Mouse (Mus musculus): ENCODE results near the gene Fkbp10. TPM values are rescaled to one million over a fixed set of nuclear protein-coding genes. Genes with fewer than 3 reads are reported as not detected.

Gene Fkbp10
- 22.7 and 24.7 TPM in 2 replicates for polyA plus RNA-seq (2014; fragmentation: Nextera tagmentation; extraction: Ambion mirVana)

GRCm38 (mm10) chr11:100414914-100415822, at the start of gene Fkbp10:
Gene Fkbp10 (plus strand): TSS chr11:100415697.
- H3K36me3 ChIP-seq (replicated peaks; ENCODE audit: control insufficient read depth, insufficient read depth) = no peaks in the 10 kb centered on the region
- H3K4me2 ChIP-seq (replicated peaks) = peak within 1 kb of the TSS; percentile 47
- H3K9ac ChIP-seq = peak within 1 kb of the TSS; percentile 54
- H3K4me1 ChIP-seq (replicated peaks; ENCODE audit: control insufficient read depth, insufficient read depth, low read length) = peaks cover 9% of the 10 kb centered on the region
- no peaks in the 10 kb centered on the region for H3K9me3 ChIP-seq (ENCODE audit: control insufficient read depth, low read length)
- no peak for DNase-seq (ENCODE audit: low spot score)
- 2% methylated on average over 31 of the region's 31 CpGs for WGBS
- peak within 1 kb of the TSS; percentile 39 for H3K4me3 ChIP-seq (replicated peaks; ENCODE audit: low read length)
- ATAC-seq (ENCODE audit: low FRiP score) = peak; percentile 61; the same call in 1 of the 2 replicates
- H3K27me3 ChIP-seq (ENCODE audit: control insufficient read depth, insufficient read depth, low read length) = peaks cover 24% of the 10 kb centered on the region
- peak within 1 kb of the TSS; percentile 16 for H3K27ac ChIP-seq

DNA sequence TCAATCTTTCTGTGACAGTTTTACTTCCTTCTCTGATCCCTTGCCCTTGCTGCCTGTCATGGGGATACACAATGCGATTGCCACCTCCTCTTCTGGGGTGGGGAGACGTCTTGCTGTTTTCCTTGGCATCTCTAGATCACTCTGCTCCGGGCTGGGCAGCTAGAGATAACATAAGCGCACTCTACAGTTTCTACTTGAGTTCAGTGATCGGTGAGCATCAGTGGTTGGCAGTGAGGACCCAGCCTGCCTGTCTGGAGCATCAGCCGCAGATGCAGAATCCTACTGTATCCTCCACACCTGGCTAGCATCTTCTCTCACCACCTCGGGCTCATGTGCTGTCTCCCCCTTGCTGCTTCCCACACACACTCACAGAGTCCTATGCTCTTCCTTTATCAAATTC, 46.4 kb upstream of the Fkbp10 start:
- Histone ChIP-seq H3K9ac (no peak overlapping the region), H3K36me3 (replicated peaks; ENCODE audit: control insufficient read depth, insufficient read depth) (peaks cover 43% of the 10 kb centered on the region), H3K27ac (no peak overlapping the region), H3K9me3 (ENCODE audit: control insufficient read depth, low read length) (no peaks in the 10 kb centered on the region), H3K27me3 (ENCODE audit: control insufficient read depth, insufficient read depth, low read length) (no peaks in the 10 kb centered on the region), H3K4me1 (replicated peaks; ENCODE audit: control insufficient read depth, insufficient read depth, low read length) (no peaks in the 10 kb centered on the region), H3K4me3 (replicated peaks; ENCODE audit: low read length) (no peak overlapping the region), H3K4me2 (replicated peaks) (no peak overlapping the region)
- 76% methylated on average over 7 of the region's 7 CpGs for WGBS
- ATAC-seq (ENCODE audit: low FRiP score) (no peak), DNase-seq (ENCODE audit: low spot score) (no peak)

DNA sequence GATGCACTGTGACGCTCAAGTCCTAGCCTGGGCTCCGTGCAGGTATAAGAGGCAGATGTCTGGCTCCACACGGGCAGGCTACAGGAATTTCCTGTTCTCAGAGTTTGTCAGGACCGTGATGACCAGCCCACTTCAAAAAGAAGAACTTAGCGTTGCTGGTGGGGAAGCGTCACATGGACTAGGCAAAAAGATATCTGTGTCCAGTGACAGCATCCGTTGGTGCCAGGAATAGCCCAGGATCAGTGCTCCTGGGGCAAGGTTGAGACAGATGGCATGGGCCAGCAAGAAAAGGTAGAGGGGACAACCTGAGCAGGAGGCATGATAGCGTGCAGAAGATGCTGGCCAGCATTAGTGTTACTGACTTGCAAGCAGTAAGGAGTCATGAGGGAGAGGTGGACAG, 45.7 kb upstream of the Fkbp10 start:
- H3K27ac ChIP-seq = no peak overlapping the region
- DNase-seq (ENCODE audit: low spot score) (no peak), ATAC-seq (ENCODE audit: low FRiP score) (no peak)
- peaks cover 47% of the 10 kb centered on the region for H3K36me3 ChIP-seq (replicated peaks; ENCODE audit: control insufficient read depth, insufficient read depth)
- H3K9ac ChIP-seq = no peak overlapping the region
- H3K27me3 ChIP-seq (ENCODE audit: control insufficient read depth, insufficient read depth, low read length) = no peaks in the 10 kb centered on the region
- no peak overlapping the region for H3K4me2 ChIP-seq (replicated peaks)
- no peaks in the 10 kb centered on the region for H3K9me3 ChIP-seq (ENCODE audit: control insufficient read depth, low read length)
- no peak overlapping the region for H3K4me3 ChIP-seq (replicated peaks; ENCODE audit: low read length)
- WGBS = 83% methylated on average over 8 of the region's 8 CpGs
- H3K4me1 ChIP-seq (replicated peaks; ENCODE audit: control insufficient read depth, insufficient read depth, low read length) = no peaks in the 10 kb centered on the region

DNA sequence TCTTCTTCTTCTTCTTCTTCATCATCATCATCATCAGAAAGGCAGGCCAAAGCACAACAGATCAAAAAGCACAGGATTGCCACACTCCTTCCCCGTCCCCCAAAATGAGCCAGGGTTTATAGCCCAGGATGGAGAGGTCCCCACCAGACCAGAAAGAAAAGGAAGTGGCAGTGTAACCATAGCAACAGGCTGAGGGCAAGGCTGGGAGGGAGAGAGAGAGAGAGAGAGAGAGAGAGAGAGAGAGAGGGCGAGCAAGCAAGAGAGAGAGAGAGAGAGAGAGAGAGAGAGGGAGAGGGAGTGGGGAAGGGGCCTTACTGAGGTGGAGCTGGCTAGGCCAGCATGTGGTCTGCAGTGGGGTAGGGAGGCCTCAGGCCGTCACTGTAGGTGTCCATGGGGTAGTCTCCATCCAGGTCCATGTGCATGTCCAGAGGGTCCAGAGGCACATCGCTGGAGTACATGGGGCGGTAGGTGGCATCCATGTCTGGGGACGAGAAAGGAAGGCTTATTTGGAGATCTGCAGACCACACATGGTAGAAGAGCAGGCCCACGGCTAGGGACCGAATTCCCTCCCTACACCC, 43.4 kb upstream of the Fkbp10 start:
- Histone ChIP-seq H3K4me1 (replicated peaks; ENCODE audit: control insufficient read depth, insufficient read depth, low read length) (no peaks in the 10 kb centered on the region), H3K9me3 (ENCODE audit: control insufficient read depth, low read length) (no peaks in the 10 kb centered on the region), H3K9ac (no peak overlapping the region), H3K36me3 (replicated peaks; ENCODE audit: control insufficient read depth, insufficient read depth) (peaks cover 70% of the 10 kb centered on the region), H3K27ac (no peak overlapping the region), H3K4me3 (replicated peaks; ENCODE audit: low read length) (no peak overlapping the region), H3K4me2 (replicated peaks) (no peak overlapping the region), H3K27me3 (ENCODE audit: control insufficient read depth, insufficient read depth, low read length) (no peaks in the 10 kb centered on the region)
- DNase-seq (ENCODE audit: low spot score) = no peak
- 65% methylated on average over 7 of the region's 8 CpGs for WGBS
- peak; percentile 53; the same call in 1 of the 2 replicates for ATAC-seq (ENCODE audit: low FRiP score)

DNA sequence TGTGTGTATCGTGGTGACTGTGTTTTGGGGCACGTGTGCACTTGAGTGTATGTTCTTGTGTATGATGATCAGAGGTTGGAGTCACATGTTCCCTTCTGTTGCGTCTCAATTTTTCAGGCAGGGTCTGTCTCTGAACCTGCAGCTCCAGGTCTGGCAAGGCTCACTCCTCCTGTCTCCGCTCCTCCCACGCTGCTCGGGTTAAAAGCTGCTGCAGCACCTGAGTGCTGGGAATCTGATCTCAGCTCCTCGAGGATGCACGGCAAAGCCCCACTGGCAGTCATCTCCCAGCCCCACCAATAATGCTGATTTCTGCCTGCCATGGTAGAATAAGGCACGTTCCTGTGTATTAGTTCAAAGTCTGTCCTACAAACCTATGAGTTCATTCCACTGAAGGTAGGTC, 40.4 kb upstream of the Fkbp10 start:
- Histone ChIP-seq H3K4me1 (replicated peaks; ENCODE audit: control insufficient read depth, insufficient read depth, low read length) (no peaks in the 10 kb centered on the region), H3K4me3 (replicated peaks; ENCODE audit: low read length) (no peak overlapping the region), H3K4me2 (replicated peaks) (no peak overlapping the region), H3K9ac (no peak overlapping the region), H3K9me3 (ENCODE audit: control insufficient read depth, low read length) (no peaks in the 10 kb centered on the region), H3K36me3 (replicated peaks; ENCODE audit: control insufficient read depth, insufficient read depth) (peaks cover 96% of the 10 kb centered on the region), H3K27me3 (ENCODE audit: control insufficient read depth, insufficient read depth, low read length) (no peaks in the 10 kb centered on the region), H3K27ac (no peak overlapping the region)
- DNase-seq (ENCODE audit: low spot score) (no peak), ATAC-seq (ENCODE audit: low FRiP score) (no peak)
- 93% methylated on average over 9 of the region's 9 CpGs for WGBS

- ATAC-seq (ENCODE audit: low FRiP score) = no peak
- Histone ChIP-seq H3K9me3 (ENCODE audit: control insufficient read depth, low read length) (no peaks in the 10 kb centered on the region), H3K4me1 (replicated peaks; ENCODE audit: control insufficient read depth, insufficient read depth, low read length) (no peaks in the 10 kb centered on the region), H3K36me3 (replicated peaks; ENCODE audit: control insufficient read depth, insufficient read depth) (peaks cover 96% of the 10 kb centered on the region), H3K27me3 (ENCODE audit: control insufficient read depth, insufficient read depth, low read length) (no peaks in the 10 kb centered on the region), H3K4me2 (replicated peaks) (no peak overlapping the region), H3K27ac (no peak overlapping the region), H3K9ac (no peak overlapping the region), H3K4me3 (replicated peaks; ENCODE audit: low read length) (no peak overlapping the region)
- DNase-seq (ENCODE audit: low spot score) = no peak
- 62% methylated on average over 4 of the region's 4 CpGs for WGBS
Measured at GRCm38 (mm10) chr11:100376005-100376404, 39.5 kb upstream of the Fkbp10 start.

DNA sequence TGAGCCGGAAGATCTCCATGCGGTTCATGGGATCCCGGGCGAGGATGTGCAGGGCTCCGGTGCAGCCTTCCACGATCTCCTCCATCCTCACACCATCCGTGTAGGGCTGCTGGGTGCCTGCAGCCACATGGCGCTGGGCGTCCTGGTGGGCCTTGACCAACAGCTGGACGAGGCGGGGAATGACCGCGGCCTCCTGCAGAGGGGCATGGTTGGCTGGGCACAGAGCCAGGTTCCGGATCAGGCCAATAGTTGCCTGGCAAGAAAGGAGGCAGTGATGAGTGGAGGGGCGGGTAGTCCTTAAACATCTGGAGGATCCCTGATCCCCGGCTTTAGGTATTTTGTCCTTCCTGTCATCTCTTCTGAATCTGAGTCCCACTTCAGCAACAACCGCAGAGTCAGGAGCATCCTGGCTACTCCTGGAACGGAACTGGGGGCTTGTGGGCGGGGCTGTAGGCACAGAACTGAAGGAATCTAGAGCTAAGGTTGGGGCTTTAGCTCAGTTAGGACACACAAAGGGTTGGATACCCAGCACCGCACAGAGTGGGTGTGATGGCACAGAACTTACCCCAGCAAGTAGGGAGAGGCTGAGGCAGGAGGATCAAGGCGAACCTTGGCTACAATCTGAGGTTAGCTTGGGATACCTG, 38.6 kb upstream of the Fkbp10 start:
- Histone ChIP-seq H3K27me3 (ENCODE audit: control insufficient read depth, insufficient read depth, low read length) (no peaks in the 10 kb centered on the region), H3K27ac (no peak overlapping the region), H3K36me3 (replicated peaks; ENCODE audit: control insufficient read depth, insufficient read depth) (peaks cover 96% of the 10 kb centered on the region), H3K4me3 (replicated peaks; ENCODE audit: low read length) (no peak overlapping the region), H3K9ac (no peak overlapping the region), H3K9me3 (ENCODE audit: control insufficient read depth, low read length) (no peaks in the 10 kb centered on the region), H3K4me1 (replicated peaks; ENCODE audit: control insufficient read depth, insufficient read depth, low read length) (no peaks in the 10 kb centered on the region), H3K4me2 (replicated peaks) (no peak overlapping the region)
- 89% methylated on average over 21 of the region's 21 CpGs for WGBS
- DNase-seq (ENCODE audit: low spot score) = no peak
- ATAC-seq (ENCODE audit: low FRiP score) = no peak

- Histone ChIP-seq H3K9ac (no peak overlapping the region), H3K36me3 (replicated peaks; ENCODE audit: control insufficient read depth, insufficient read depth) (peaks cover 96% of the 10 kb centered on the region), H3K4me3 (replicated peaks; ENCODE audit: low read length) (no peak overlapping the region), H3K27ac (no peak overlapping the region), H3K9me3 (ENCODE audit: control insufficient read depth, low read length) (no peaks in the 10 kb centered on the region), H3K4me1 (replicated peaks; ENCODE audit: control insufficient read depth, insufficient read depth, low read length) (no peaks in the 10 kb centered on the region), H3K27me3 (ENCODE audit: control insufficient read depth, insufficient read depth, low read length) (no peaks in the 10 kb centered on the region), H3K4me2 (replicated peaks) (no peak overlapping the region)
- no peak for ATAC-seq (ENCODE audit: low FRiP score)
- no peak for DNase-seq (ENCODE audit: low spot score)
- 94% methylated on average over 14 of the region's 14 CpGs for WGBS
Measured at GRCm38 (mm10) chr11:100377989-100378388, 37.5 kb upstream of the Fkbp10 start.

DNA sequence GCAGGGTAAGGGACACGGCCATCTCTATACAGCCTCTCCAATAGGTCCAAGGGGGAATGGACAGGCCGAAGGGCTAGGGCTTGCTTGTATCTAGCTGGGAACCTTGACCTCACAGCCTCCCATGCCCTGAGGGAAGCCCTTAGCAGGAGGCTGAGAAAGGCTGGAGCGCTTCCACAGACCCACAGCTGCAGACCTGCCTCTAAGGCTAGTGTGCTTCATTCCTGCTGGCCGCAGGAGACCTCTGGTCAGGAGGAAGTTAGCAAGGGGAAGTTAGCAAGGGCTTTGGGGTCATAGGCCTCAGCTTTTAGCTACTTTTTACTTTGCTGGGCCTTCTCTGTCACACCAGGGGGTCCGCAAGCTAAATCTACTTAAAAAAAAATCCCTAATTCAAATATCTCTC, 37.1 kb upstream of the Fkbp10 start:
- H3K27ac ChIP-seq = no peak overlapping the region
- 90% methylated on average over 5 of the region's 5 CpGs for WGBS
- no peak overlapping the region for H3K4me2 ChIP-seq (replicated peaks)
- no peak overlapping the region for H3K4me3 ChIP-seq (replicated peaks; ENCODE audit: low read length)
- peaks cover 96% of the 10 kb centered on the region for H3K36me3 ChIP-seq (replicated peaks; ENCODE audit: control insufficient read depth, insufficient read depth)
- H3K9me3 ChIP-seq (ENCODE audit: control insufficient read depth, low read length) = no peaks in the 10 kb centered on the region
- no peak overlapping the region for H3K9ac ChIP-seq
- DNase-seq (ENCODE audit: low spot score) = no peak
- H3K4me1 ChIP-seq (replicated peaks; ENCODE audit: control insufficient read depth, insufficient read depth, low read length) = no peaks in the 10 kb centered on the region
- ATAC-seq (ENCODE audit: low FRiP score) = no peak
- H3K27me3 ChIP-seq (ENCODE audit: control insufficient read depth, insufficient read depth, low read length) = no peaks in the 10 kb centered on the region
